Mouse (Mus musculus): Measurements from ENCODE around the gene Nuak2. TPM values are rescaled to one million over a fixed set of nuclear protein-coding genes. Genes with fewer than 3 reads are reported as not detected.

Nuak2 gene
- polyA plus RNA-seq, 1 experiment from 2014 or later: 11.9 TPM

DNA sequence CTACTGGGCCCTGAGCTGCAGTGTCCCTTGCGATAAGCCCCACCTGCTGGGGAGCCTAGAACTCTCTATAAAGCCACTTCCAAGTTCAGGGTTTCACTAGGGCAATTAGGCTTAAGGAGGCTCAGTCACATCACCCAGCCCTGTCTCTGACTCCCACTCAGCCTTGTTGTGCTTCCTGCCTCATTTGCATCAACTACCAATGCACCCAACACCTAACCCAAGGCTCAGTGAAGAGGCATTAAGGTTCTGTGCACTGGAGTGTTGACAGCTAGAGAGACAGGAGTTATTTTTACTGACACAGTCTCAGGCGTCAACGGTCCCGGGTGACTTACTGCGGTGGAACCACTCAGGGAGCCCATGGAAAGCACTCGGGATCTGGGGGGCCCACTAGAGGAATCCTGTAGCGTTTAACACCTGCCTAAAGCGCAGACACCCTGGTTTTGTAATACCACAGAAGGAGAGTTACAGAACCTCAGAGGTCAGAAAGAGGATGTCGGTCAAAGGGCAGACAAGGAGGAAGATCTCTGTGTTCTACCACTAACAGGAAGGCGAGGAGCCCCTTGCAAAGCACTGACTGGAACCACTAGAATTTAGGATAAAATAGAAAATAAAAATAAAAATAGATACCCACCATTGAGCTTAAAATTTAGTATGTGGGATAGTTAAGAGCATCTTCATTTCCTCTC is 4.6 kb upstream of the Nuak2 start:
- H3K4me2 ChIP-seq (replicated peaks; ENCODE audit: low read depth, low read length): no peak overlapping the region
- 56% methylated on average over 10 of the region's 10 CpGs for WGBS

DNA sequence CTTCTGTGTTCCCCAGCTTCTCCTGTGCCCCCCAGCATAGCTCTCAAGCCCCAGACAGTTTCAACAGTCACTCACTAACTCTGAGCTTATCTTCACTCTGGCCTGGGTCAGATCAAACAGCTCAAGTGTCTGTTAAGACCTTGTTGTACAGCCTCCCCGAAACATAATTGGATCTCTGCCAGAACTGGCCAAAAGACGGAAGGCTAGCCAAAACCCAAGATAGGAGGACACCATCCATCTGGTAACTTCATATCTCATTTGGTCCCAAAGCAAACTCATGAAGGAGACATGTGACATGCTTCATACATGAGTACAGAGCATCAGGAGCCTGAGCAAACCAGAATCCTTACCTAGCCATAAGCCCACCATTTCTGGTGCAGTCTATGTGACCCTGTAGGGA is 3.9 kb upstream of the Nuak2 start:
- Histone ChIP-seq H3K4me3 (ENCODE audit: low read depth, low read length) (no peak overlapping the region), H3K4me2 (replicated peaks; ENCODE audit: low read depth, low read length) (no peak overlapping the region), H3K4me1 (ENCODE audit: insufficient read depth, low read depth, low read length) (0 out of 2 replicates have a peak, but pooled peaks cover 4% of the 10 kb centered on the region), H3K36me3 (ENCODE audit: insufficient read depth, low read length) (no peaks in the 10 kb centered on the region), H3K27me3 (replicated peaks; ENCODE audit: insufficient read depth, low read length) (0 out of 2 replicates have a peak, but pooled peaks cover 2% of the 10 kb centered on the region), H3K9me3 (ENCODE audit: low read length) (no peaks in the 10 kb centered on the region), H3K27ac (ENCODE audit: low read length) (no peak overlapping the region), H3K9ac (replicated peaks; ENCODE audit: low read depth) (no peak overlapping the region)
- ATAC-seq: no peak
- TF ChIP-seq EP300 (IDR thresholded peaks at IDR 0.05) (no peak), CTCF (IDR thresholded peaks at IDR 0.05) (no peak)
- WGBS: 14% methylated on average over 2 of the region's 2 CpGs
- no peak for DNase-seq (ENCODE audit: low spot score)

More for the DNA sequence above, 4.6 kb upstream of the Nuak2 start:
- H3K9me3 ChIP-seq (ENCODE audit: low read length): no peaks in the 10 kb centered on the region
- TF ChIP-seq EP300 (IDR thresholded peaks at IDR 0.05) (no peak), CTCF (IDR thresholded peaks at IDR 0.05) (no peak)
- no peak overlapping the region for H3K4me3 ChIP-seq (ENCODE audit: low read depth, low read length)
- no peaks in the 10 kb centered on the region for H3K36me3 ChIP-seq (ENCODE audit: insufficient read depth, low read length)
- 0 out of 2 replicates have a peak, but pooled peaks cover 2% of the 10 kb centered on the region for H3K27me3 ChIP-seq (replicated peaks; ENCODE audit: insufficient read depth, low read length)
- H3K4me1 ChIP-seq (ENCODE audit: insufficient read depth, low read depth, low read length): 0 out of 2 replicates have a peak, but pooled peaks cover 4% of the 10 kb centered on the region
- H3K27ac ChIP-seq (ENCODE audit: low read length): no peak overlapping the region
- no peak for ATAC-seq
- H3K9ac ChIP-seq (replicated peaks; ENCODE audit: low read depth): no peak overlapping the region
- no peak for DNase-seq (ENCODE audit: low spot score)

DNA sequence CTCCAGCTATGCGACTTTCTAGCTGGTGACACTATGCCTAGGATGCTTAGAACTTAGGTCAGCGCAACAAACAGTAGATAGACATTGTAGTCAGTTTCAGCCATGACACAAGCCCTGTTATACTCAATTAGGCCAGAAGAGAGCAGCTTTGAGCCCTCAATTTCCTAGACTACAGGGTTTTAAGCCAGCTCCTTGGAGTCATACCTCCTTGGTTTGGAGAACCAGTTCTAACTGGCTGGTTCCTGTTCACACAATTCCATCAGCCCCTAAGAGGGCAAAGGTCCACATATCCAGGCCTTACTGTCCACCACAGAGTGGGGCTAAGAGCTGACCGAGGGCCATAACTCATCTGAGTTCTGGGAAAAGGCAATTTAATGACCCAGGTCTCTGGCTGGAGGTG is 3.2 kb upstream of the Nuak2 start:
- Histone ChIP-seq H3K9ac (replicated peaks; ENCODE audit: low read depth) (no peak overlapping the region), H3K36me3 (ENCODE audit: insufficient read depth, low read length) (no peaks in the 10 kb centered on the region), H3K27me3 (replicated peaks; ENCODE audit: insufficient read depth, low read length) (0 out of 2 replicates have a peak, but pooled peaks cover 2% of the 10 kb centered on the region), H3K4me2 (replicated peaks; ENCODE audit: low read depth, low read length) (no peak overlapping the region), H3K4me3 (ENCODE audit: low read depth, low read length) (no peak overlapping the region), H3K4me1 (ENCODE audit: insufficient read depth, low read depth, low read length) (peaks cover 7% of the 10 kb centered on the region; the same call in 1 of the 2 replicates), H3K27ac (ENCODE audit: low read length) (no peak overlapping the region), H3K9me3 (ENCODE audit: low read length) (no peaks in the 10 kb centered on the region)
- DNase-seq (ENCODE audit: low spot score) (peak; percentile 88), ATAC-seq (peak; percentile 42)
- peak; percentile 45; the same call in 1 of the 2 replicates for TF ChIP-seq EP300 (IDR thresholded peaks at IDR 0.05)
- TF ChIP-seq CTCF (IDR thresholded peaks at IDR 0.05): peak; percentile 87
- whole genome bisulfite sequencing: 58% methylated on average over 3 of the region's 3 CpGs

DNA sequence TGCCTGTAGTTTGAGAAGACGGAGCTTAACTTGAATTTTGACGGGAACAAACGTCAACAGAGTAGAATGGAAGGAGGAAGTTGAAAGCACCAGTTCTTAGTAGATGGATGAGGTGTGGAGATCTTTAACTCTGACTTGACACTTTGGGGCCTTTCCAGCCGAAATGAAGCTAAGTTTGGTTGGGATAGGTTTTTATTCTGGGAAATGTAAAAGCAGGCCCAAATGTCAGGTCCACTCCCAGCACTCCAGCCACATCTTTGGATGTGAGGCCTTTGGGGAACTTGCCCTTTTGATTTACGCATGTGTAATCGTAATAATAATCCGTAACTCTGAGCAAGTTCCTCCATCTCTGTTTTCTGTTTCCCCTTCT is 684 bp downstream of the Nuak2 start:
- H3K27ac ChIP-seq (ENCODE audit: low read length): peak overlapping the region; percentile 79
- H3K27me3 ChIP-seq (replicated peaks; ENCODE audit: insufficient read depth, low read length): no peaks in the 10 kb centered on the region
- H3K9ac ChIP-seq (replicated peaks; ENCODE audit: low read depth): peak overlapping the region; percentile 45
- 18% methylated on average over 7 of the region's 7 CpGs for WGBS
- H3K36me3 ChIP-seq (ENCODE audit: insufficient read depth, low read length): no peaks in the 10 kb centered on the region
- DNase-seq (ENCODE audit: low spot score): no peak
- peak overlapping the region; percentile 90 for H3K4me2 ChIP-seq (replicated peaks; ENCODE audit: low read depth, low read length)
- TF ChIP-seq EP300 (IDR thresholded peaks at IDR 0.05): no peak
- no peak for TF ChIP-seq CTCF (IDR thresholded peaks at IDR 0.05)
- H3K9me3 ChIP-seq (ENCODE audit: low read length): no peaks in the 10 kb centered on the region
- H3K4me3 ChIP-seq (ENCODE audit: low read depth, low read length): peak overlapping the region; percentile 57
- no peak for ATAC-seq
- H3K4me1 ChIP-seq (ENCODE audit: insufficient read depth, low read depth, low read length): peaks cover 16% of the 10 kb centered on the region; the same call in 1 of the 2 replicates

DNA sequence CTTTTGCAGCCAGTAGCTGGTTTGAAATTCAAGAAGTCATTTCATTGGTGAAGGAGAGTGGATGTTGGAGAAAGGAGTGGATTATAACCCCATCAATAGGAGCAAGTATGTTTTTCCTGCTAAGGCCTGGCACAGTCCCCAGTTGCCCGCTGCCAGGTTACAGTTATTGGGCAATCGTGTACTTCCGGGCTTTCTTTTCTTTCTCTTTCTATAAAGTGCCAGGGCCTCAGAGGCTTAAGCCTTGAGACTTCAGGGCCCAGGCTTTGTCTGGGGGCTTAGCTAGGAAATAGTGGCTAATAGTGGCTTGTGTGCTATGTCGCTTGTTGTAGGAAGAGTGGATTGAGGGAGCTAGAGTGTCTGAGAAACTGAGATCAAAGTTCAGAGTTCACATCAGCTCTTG is 1.5 kb downstream of the Nuak2 start:
- no peaks in the 10 kb centered on the region for H3K9me3 ChIP-seq (ENCODE audit: low read length)
- ATAC-seq (peak; percentile 46), DNase-seq (ENCODE audit: low spot score) (peak; percentile 87)
- H3K9ac ChIP-seq (replicated peaks; ENCODE audit: low read depth): no peak overlapping the region
- peak overlapping the region; percentile 90 for H3K4me2 ChIP-seq (replicated peaks; ENCODE audit: low read depth, low read length)
- no peaks in the 10 kb centered on the region for H3K27me3 ChIP-seq (replicated peaks; ENCODE audit: insufficient read depth, low read length)
- H3K36me3 ChIP-seq (ENCODE audit: insufficient read depth, low read length): no peaks in the 10 kb centered on the region
- WGBS: 18% methylated on average over 4 of the region's 4 CpGs
- peaks cover 12% of the 10 kb centered on the region; the same call in 1 of the 2 replicates for H3K4me1 ChIP-seq (ENCODE audit: insufficient read depth, low read depth, low read length)
- H3K4me3 ChIP-seq (ENCODE audit: low read depth, low read length): peak overlapping the region; percentile 57; the same call in 1 of the 2 replicates
- no peak for TF ChIP-seq CTCF (IDR thresholded peaks at IDR 0.05)
- peak overlapping the region; percentile 66 for H3K27ac ChIP-seq (ENCODE audit: low read length)

DNA sequence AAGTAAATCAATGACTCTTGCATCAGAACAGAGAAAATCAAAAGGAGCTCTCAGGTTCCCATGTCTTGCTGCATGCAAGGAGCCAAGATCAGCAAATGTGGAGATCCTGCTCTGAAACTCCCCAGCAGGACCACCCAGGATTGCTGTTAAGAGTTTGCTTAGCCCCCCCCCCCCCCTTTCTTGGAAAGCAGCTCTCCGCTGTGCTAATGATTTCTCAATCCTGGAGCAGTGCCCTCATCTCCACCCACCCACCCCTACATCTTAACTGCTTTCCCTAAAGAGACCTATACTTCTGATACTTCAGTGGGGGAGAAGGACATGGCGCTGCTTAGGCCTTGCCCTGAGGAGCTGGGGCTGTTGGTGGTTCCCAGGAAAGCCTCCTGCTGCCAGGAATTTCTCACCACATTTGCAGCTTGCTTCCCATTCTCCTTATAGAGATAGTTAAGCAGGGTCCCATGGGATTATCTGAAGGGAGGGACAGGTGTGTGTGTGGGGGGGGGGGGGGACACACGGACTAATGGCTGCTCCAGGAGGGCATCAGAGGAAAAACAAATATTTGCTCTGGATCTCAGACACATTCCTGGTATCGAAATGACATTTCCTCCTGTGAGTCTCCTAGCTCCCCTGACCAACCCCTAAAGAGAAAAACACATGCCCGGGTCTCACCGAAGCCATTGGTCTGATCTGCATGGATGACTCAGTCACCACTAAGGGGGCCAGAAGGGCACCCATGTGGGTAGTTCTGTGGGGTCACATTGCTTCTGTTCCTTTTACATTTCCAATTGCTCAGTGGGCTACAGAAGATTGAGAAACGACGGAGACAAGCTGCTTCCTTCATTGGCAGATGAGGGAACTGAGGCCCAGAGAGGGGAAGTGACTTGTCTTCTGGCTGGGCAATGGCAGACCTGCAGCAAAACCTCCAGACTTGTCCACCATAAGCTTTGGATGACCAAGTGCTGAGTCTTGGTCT is 2.3 kb downstream of the Nuak2 start:
- no peak overlapping the region for H3K9ac ChIP-seq (replicated peaks; ENCODE audit: low read depth)
- H3K4me1 ChIP-seq (ENCODE audit: insufficient read depth, low read depth, low read length): peaks cover 16% of the 10 kb centered on the region; the same call in 1 of the 2 replicates
- TF ChIP-seq EP300 (IDR thresholded peaks at IDR 0.05): no peak
- 0 out of 2 replicates have a peak, but pooled peaks have one; percentile 5 for TF ChIP-seq CTCF (IDR thresholded peaks at IDR 0.05)
- peak overlapping the region; percentile 66 for H3K27ac ChIP-seq (ENCODE audit: low read length)
- 31% methylated on average over 8 of the region's 8 CpGs for WGBS
- peak overlapping the region; percentile 90 for H3K4me2 ChIP-seq (replicated peaks; ENCODE audit: low read depth, low read length)
- H3K27me3 ChIP-seq (replicated peaks; ENCODE audit: insufficient read depth, low read length): no peaks in the 10 kb centered on the region
- peak overlapping the region; percentile 57; the same call in 1 of the 2 replicates for H3K4me3 ChIP-seq (ENCODE audit: low read depth, low read length)
- no peaks in the 10 kb centered on the region for H3K36me3 ChIP-seq (ENCODE audit: insufficient read depth, low read length)
- ATAC-seq (peak; percentile 3; the same call in 1 of the 2 replicates), DNase-seq (ENCODE audit: low spot score) (peak; percentile 62)
- no peaks in the 10 kb centered on the region for H3K9me3 ChIP-seq (ENCODE audit: low read length)
